Mouse (Mus musculus): Measurements from ENCODE around the gene Memo1.
"Not testable (repeated sequence)": the region's sequence is repeated elsewhere in the genome, so short reads cannot be mapped to it uniquely, and the experiment has no call there.

Gene Memo1

DNA sequence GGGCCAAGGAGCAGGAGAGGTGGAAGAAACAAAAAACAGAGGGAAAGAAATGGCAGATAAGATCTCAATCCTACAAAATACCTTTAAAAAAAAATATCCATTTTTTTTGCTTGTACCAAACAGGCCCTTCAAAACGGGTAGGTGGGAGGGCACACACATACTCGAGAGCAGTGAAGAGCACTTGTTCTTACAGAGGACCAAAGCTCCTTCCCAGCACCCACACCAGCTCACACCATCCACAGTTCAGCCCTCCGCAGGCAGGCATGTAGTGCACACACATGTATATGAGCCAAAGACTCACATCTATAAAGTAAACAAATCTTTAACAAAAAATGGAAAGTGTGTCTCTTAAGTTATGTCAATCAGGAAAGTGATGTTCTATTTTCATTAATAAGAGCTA, 52.5 kb downstream of the Memo1 start:
- no peak for DNase-seq

DNA sequence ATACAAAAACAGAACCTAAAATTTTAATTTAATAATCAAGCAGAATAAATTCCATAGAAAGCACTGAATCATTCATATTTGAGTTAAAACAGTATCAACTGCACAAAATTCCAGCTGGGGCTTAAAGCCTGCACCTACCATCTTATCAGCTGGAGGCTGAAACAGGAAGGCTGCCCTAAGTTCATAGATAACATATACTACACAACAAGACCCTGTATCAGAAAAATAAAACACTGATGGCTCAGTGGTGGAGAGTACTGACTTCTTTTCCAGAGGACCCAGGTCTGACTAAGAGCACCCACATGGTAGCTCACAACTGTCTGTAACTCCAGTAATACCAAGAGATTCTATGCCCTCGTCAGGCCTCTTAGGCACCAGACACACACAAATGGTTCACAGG, 55.0 kb downstream of the Memo1 start:
- DNase-seq, result no peak

DNA sequence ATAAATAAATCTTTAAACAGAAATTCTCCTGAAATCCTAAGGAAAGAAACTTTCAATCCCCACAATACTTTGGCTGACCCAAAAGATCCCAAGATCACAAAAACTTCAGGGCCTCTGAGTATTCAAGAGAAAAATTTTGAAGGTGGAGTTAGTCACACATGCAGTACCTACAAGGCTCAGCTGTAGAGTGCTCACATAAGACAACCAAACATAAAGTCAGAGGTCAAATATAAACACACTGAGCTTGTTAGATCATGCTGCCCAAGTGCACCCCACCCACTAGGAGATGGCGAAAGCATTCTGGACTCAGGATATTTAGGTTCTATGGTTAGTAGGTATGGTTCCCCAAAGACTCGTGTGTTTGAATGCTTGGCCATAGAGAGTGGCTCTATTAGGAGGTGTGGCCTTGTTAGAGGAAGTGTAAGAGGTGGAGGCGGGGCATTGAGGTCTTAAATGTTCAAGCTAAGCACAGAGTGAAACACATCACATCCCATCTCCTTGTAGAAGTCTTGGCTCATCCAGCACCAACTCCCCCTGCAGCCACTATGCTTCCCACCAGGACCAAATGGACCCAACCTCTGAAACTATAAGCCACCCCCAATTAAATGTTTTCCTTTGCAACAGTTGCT, 67.1 kb downstream of the Memo1 start:
- DNase-seq, result no peak

DNA sequence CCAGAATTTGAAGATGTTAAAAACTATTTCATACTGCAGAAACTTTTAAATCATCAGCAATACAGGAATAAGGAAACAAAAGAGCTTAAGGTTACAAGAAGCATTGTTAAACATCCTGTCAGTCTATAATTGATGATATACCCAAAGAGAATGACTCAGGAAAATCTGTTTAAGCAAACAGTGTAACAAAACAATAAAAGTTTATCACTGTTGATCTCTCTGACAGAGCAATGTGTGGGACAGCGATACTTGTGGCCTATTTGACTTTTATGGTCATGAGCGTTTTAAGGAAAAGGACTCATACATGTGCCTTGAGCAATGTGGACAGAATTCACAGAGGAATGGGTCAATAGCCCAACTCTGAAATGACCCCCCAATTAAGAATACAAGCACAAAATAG, 78.0 kb downstream of the Memo1 start:
- DNase-seq, result no peak

DNA sequence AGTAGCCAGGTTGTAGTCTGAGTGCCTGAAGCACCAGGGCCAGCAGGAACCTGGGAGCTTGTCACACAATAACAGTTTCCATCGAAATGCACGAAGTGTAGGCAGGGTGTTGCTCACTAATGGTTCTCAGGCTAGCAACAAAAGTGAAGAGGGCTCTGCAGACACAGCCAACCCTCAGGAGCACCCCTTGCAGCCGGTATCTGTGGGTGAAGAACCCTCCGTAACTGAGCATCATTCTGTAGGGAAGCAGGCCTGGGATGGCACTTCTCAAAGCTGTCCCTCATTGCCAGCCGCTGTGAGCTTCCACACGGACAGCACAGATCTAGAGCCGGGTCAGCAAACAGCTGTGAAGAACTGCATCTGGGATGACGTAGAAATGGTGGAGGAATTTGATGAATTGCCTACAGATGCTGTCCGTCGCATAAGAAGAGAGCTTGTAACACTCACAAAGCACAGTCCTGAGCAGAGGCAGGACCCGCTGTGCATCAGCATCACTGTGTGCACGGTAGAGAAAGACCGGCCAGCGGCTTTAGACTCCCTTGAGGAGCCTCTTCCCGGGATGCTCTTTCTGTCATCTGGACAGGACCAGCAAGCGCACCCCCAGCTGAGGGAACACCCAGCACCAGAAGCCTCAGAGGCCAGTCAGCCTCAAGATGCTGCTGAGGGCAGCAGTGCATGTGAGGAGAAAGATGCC, 82.3 kb downstream of the Memo1 start:
- not testable (repeated sequence) for DNase-seq

DNA sequence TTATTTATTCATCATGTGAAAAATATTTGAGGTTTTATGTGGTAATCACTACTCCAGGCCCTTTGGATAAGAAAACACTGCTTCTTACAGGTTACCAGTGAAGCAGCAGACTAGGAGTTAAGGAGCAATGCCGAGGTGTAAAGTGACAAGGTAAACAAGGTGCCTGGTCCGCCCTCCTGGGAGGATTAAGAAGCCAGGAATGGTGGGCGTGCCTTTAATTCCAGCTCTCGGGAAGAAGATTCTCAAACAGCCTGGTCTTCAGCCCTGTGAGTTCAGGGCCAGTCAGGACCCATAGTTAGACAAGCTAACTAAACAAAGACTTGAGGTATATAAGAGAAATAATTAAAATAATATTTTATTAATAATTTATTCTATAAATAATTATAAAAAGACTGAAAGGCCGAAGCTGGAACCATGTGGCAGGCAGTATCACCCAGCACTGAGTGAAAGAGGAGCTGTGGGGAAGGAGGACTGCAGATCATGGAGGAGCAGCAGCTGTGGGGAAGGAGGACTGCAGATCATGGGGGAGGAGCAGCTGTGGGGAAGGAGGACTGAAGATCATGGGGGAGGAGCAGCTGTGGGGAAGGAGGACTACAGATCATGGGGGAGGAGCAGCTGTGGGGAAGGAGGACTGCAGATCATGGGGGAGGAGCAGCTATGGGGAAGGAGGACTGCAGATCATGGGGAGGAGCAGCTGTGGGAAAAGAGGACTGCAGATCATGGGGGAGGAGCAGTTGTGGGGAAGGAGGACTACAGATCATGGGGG, 86.0 kb downstream of the Memo1 start:
- no peak for DNase-seq

DNA sequence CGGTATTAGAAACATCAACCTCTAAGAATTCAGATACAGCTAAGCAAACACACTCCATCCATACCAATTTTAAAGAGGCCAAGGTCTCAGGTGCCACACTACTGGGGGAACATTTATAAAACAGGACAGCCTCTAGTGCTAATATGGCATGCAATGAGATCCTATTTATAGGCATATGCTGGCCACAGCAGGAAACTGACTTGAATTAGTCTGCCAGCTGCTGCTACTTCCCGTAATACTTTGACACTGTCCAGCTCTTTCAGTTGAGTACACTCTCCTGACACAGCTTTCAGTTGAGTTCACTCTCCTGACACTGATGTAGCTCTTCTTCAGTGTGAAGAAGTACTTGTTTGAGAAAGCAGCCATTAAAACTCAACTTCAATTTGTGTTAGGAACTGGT, 99.4 kb downstream of the Memo1 start:
- no peak for DNase-seq

DNA sequence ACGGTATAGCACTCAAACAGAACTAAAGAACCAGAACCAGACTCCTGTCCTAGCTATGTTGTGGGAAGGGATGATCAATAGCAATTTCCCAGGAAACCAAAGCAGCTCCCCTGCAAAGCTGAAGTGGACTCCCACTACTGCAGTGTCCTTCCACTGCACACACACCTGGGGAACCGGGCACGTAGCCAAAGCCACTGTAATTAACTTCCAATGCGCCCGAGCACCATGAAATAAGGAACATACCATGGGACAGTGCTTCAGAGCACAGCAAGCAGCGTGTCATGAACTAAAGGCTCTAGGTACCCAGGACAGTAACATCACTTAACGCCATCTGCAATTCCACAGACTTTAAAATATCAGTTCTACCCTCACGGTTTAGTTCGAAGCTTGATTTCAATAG, 100.6 kb downstream of the Memo1 start:
- no peak for DNase-seq

DNA sequence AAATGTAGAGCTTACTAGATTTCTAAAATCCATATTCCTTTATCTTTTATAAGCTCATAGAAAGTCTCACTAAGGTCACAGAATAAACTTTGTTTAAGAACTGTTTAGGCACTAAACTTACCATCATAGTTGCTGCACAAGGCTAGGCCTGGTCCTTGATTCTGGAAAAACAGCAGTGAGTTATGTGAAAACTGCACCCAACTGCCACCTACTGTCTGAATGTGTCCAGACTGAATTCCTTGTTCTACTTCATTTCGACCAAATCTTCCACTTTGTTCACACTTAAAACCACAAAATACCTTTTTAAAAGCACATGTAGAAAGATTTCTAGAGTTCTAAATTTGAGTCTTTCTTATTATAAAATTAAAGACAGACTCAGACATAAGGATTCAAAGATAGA, 101.9 kb downstream of the Memo1 start:
- no peak for DNase-seq

DNA sequence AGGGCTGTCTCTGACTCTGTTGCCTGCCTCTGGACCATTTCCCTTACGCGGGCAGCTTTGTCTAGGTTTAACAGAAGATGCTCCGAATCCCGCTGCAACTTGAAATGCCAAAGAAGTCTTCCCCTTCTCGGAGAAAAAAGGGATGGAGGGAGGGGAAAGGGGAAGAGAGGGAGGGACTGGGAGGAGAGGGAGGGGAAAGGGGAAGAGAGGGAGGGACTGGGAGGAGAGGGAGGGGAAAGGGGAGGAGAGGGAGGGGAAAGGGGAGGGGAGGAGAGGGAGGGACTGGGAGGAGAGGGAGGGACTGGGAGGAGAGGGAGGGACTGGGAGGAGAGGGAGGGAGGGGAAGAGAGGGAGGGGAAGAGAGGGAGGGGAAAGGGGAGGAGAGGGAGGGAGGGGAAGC, 103.9 kb downstream of the Memo1 start:
- DNase-seq, result no peak

DNA sequence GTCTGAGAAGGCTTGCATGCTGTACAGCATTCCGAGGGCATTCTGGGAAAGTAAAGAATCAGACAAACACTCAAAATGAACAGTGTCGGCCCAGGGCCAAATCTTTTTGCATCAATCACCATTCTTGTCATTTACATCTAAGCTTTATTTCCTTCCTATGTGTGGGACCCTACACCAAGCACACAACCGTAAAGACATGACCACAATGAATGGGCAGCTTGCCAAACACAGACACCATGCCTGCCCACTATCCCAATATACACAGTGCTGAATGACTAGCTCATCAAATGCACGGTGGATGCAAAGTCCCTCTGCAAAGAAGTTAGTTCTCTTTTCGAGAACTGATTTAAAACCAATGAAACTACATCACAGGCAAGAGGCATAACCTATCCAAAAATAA, 109.1 kb downstream of the Memo1 start:
- DNase-seq, result no peak

DNA sequence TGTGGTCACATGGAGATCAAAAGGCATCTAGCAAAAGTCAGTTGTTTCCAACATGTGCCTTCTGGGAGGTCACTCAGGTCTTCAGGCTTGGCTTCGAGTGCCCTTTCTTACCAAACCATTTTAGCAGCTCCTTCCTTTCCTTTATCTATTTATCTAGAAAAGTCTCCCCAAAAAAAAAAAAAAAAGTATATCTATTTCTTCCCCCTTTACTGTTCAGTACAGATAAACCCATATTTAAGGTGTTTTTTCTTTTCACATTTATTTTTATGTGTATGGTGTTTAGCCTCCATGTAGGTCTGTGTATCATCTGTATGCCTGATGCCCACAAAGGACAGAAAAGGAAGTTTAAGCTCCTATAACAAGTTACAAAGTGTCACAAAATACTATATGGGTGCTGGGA, 110.6 kb downstream of the Memo1 start:
- no peak for DNase-seq

DNA sequence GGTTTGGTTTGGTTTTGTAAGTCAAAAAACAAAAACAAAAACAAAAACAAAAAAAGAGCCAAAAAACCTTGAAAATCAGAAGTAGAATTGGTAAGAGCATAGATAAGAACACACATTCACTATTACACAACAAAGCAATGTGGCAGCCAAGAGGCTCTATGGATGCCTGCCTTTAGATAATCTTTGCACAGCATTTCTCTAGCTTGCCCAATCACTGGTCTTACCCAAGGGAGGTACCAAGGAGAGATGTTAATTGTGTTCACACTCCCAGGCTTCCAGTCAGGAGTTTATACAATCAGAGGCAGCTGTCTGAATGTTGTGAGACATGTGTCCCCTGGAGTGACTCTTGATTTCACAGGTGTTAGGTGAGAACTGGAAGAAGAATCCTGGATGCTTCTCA, 114.4 kb downstream of the Memo1 start:
- no peak for DNase-seq

DNA sequence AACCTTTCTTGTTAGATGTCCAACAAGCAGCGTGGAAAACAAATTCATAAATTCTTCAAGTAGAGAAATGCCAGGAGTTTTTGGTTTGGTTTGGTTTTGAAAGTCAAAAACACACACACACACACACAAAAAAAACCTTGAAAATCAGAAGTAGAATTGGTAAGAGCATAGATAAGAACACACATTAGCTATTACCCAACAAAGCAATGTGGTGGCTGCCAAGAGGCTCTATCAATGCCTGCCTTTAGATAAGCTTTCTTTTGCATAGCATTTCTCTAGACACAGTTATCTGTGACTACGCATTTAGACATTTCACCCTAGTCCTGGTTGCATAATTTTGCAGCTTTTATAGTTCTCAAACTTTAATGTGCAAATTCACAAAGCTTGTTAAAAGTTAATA, 115.7 kb downstream of the Memo1 start:
- not testable (repeated sequence) for DNase-seq

DNA sequence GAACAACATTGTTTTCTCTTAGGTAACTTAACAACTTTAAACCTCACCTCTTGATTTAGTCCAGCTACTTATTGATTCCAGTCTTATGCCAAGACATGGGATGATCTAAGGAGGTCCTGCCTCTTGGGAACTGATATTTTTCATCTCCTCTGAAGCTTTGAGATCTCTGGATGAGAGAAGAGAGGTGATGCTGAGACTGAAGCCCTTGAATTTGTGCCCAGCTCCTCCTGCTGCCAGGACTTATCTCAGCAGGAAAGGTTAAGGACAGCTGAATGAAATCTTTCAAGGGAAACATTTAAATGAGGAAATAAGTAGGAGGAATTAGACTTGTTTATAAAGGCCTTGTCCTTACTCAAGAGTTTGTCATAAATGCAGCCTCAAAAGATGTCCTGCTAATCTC, 121.6 kb downstream of the Memo1 start:
- DNase-seq, result no peak

DNA sequence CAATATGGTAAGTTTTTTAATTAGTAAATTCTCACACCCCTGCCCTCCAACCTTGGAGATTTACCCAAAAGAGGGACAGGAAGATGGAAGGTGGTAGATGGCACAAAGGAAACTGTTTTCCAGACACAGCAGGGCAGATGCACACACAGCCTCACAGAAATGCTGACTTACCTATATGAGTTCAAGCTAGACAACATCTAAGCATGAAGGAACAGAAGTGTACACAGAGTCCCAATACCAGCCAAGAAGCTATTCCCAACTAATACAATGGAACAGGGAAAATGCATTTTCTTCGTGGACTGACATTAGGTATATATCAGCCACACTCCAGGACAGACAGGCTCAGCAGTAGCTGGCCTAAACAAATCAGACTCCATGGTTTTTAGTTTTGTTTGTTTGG, 122.5 kb downstream of the Memo1 start:
- DNase-seq, result no peak

DNA sequence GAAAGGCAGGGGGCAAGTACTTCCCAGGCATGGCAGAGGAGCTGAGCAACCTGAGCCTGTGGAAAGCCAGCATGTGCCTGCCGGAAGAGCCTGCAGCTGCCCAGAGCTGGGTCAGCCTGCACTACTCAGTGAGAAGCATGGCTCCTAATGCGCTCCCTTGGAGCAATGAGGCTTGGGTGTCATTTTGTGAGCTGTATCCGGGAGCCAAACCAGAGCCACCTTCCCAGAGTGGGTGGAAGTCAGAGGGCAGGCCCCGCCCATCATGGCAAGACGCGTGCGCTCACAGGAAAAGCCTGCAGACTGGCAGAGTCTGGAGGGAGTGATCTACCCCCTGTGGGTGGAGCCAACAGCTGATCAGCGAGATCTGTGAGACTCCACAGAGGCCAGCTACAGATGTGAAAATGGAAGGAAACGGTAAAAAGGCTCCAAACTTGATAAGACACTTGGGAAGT, 135.9 kb downstream of the Memo1 start:
- no peak for DNase-seq

DNA sequence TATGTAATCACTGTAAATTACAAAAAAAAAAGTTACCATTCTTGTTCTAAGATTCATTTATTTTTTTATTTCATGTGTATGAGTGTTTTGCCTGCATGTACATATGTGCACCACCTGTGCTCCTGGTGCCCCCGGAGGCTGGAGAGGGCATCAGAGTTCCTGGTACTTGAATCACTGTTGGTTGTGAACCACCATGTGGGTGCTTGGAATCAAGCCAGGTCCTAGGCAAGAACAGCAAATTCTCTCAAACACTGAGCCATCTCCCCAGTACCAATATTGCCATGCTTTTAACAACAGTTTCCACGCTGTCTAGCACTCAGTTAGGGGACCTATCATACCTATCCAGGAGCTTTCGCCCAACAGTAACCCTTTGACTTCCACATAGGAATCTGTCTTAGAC, 137.2 kb downstream of the Memo1 start:
- no peak for DNase-seq
